Mouse (Mus musculus): ENCODE data around the gene Lrba.
A peak's percentile ranks its signal among the peaks of the same experiment; 100 is the strongest.

Lrba gene

GRCm38 (mm10) chr3:86689305-86689704, 464.8 kb downstream of the Lrba start:
- DNase-seq, result peak; percentile 52

DNA sequence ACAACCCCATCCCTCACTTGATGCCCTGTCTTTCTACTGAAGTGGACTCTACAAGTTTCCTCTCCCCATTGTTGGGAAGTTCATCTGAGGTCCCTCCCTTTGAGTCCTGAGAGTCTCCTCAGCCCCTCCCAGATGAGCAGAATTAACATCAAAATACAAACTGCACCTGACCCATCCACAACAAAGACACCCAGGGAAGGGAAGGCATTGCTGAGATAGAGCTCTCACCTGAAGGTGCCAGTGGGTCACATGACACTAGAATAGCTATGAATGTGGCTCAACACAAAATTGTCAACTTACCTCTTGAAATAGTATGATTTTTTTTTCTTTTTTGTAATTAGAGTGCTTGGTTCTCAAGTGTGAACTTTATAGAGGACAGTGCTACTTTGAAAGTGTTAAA, 468.3 kb downstream of the Lrba start:
- DNase-seq, result no peak

DNA sequence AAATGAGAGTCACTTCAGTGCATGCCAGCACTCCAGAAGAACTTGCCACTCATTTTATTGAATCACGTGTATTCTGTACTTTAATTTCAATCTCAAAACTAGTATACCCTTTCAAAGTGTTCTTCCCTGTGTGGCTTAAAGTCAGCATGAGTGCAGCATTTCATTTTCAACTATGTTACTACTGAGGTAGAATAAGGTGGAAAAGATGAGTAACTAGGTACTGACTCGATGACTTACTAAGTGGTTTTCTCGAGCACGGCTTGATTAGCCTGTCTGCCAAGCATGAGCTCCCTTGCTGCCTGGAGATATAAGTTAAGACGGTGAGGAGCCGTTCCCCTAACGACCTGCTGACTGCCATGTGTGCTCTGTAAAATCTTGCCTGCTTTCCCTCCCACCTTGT, 469.1 kb downstream of the Lrba start:
- no peak for DNase-seq

- no peak for DNase-seq
These were observed 474.5 kb downstream of the Lrba start for GRCm38 (mm10) chr3:86698947-86699346.

DNA sequence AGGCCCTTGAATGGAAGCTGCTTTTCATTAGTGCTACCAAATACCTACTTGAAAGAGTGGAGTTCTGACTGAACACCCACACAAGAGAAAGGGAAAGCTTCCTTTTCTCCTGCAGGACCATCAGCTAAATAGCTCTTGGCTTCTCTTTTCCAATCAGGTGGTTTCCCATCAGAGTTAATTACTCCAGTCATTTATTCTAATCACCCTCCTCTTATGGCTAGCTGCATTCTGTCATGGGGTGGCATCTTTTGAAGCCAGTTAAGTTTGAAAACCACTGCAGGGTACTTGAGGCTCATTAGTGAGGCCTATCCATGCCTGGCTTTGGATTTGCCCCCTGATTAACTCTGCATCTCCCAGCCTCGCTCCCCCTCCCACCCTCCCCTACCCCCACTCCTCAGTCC, 476.7 kb downstream of the Lrba start:
- DNase-seq, result peak; percentile 97

- no peak for DNase-seq
These were observed 485.0 kb downstream of the Lrba start for GRCm38 (mm10) chr3:86709472-86709871.

GRCm38 (mm10) chr3:86711530-86711929, 487.1 kb downstream of the Lrba start:
- DNase-seq, result peak; percentile 50

DNA sequence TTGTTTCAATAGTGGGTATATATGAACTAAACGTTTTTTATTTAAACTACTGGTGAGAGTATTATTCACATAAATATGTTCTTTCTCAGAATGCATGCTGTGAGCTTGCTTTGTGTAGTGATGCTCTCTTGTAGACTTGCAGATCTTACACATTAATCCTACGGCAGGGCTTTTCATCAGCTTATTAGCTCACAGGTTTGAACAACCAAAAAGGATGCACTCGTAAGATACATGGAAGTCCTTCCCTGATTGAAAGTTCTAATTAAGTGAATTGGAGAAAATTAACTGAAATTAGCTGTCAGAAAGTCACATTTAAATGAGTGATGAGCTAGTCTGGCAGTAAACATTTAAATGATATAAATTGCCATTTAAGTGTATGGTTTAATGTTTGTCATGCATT, 488.3 kb downstream of the Lrba start:
- DNase-seq, result peak; percentile 55

GRCm38 (mm10) chr3:86714446-86714845, 490.0 kb downstream of the Lrba start:
- DNase-seq, result peak; percentile 60

DNA sequence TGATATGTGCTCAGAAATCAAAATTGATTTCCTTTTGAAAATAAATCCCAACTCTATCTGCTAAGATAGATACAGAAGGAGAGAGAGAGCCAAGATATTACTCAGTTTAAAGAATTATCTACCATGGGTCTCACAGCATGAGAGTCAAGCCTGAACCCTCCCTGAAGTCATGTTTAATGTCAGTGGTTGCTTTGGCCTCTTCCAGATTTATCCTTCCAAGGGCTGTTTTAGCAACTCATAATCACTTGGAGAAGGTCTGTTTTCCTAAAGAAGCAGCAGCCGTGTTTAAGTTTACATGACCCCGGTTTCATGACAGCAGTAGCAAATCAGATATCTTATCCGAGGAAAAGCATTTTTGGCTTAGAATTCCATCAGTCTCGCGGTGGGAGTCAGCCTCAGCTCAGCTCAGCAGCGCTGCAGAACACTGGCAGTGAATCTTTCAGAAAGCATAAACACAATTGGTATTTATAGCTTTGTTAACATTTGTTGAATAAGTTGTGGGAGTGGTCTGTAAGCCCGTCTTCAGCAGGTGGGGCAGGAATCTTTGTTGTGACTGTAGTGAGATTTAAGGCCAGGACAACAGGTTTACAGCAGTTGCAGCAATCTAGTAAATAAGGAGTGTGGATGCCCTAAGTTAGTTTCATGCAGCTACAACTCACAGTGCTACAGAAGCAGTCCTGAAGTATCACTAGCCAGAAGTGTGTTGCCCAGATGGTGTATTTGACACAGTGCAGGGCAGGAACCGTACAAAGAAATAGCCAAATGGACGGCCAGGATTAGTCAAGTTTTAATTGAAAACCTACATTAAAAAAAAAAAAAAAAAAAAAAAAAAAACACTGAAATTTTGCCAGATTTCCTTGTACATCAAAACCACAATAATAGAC, 499.2 kb downstream of the Lrba start:
- DNase-seq, result no peak

- peak; percentile 15 for DNase-seq
These were observed 500.6 kb downstream of the Lrba start for GRCm38 (mm10) chr3:86725113-86725512.

- no peak for DNase-seq
These were observed 514.4 kb downstream of the Lrba start for GRCm38 (mm10) chr3:86738831-86739230.

DNA sequence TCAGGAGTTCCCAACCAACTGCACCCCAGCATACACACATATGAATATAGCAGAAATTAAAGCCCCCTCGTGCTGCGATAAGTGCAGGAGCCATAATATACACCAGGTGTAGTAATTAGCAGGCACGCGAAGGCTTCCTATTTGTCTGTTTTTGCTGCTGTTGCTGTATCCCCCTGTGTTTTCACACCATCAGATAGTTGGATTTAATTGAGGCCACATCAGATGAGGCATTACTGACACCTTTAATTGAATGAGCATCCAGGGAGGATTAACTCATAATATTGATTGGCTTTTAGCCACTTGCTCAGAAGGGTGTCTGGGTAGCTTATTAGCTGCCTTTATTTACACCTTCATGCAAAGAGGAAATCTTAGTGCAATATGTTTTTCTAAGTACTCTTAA, 515.3 kb downstream of the Lrba start:
- peak; percentile 44 for DNase-seq

GRCm38 (mm10) chr3:86745348-86745747, 520.9 kb downstream of the Lrba start:
- DNase-seq, result no peak

DNA sequence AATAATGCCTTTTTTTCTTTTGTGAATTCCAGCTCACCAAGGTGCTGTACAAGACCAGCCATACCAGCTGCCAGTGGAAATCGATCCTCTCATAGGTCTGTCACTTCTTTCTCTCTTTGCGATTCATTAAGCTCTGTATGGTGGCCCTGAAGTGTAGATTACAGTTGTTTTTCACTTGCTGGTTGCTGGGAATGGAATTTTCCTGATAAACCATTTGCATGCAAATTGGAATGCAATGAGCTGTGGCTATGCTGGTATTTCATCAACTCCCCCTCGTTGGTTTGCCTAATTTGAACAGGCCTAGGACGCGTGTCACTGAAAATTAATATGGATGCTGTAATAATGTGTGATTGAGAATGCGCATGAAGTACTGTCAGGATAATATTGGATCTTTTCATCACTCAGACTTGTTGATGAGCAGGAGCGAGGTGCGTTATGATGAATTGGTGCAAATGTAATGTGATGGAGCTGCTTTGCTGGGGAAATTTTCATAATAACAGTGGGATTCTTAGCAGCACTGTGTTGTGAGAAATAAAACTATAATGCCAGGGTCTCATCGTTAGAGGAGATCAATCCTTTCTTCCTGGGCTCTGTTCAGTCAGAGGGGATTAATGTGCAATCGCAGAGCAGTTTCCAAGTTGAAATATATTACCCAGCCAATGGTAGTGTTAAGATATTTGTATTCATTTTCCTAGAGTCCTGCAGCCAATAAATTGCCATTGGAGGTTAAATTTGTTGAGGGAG, 521.5 kb downstream of the Lrba start:
- peak; percentile 59 for DNase-seq

DNA sequence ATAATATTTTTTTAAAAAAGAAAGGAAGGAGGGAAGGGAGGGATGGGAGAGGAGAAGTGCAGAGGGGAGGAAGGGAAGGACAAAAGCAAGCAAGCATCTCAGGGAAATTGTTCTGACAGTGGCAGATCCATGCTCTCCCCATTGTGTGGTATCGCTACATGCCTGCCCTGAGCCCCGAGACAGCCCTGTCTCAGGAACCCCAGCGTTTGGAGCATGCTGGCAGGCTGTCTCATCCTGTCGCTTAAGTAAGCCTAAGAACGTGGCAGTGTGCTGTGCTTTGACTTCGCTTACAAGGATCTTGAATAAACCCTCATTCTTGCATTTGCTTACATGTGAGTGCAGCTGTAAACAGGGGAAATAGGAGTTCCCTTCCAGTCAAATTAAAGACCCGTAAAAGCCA, 526.2 kb downstream of the Lrba start:
- DNase-seq, result peak; percentile 71

DNA sequence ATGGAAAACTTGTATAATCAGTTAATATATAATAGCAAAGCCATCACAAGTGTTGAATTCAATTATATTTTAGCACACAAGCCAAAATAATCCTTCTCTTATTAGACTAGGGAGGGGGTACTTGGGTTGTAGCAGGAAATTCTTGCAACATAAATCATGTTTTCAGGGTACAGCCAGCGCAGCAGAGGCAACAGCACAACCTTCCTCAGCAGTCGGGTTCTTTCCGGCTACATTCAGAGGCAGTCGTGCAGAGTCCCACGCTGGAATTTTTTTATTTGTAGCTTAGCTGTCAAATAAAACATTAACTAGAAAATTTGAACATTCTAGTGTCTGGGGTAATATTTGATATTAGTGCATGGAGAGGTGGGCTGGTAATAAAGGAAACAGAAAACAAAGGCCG, 529.7 kb downstream of the Lrba start:
- no peak for DNase-seq

GRCm38 (mm10) chr3:86754595-86755557, 530.4 kb downstream of the Lrba start:
- peak; percentile 50 for DNase-seq

DNA sequence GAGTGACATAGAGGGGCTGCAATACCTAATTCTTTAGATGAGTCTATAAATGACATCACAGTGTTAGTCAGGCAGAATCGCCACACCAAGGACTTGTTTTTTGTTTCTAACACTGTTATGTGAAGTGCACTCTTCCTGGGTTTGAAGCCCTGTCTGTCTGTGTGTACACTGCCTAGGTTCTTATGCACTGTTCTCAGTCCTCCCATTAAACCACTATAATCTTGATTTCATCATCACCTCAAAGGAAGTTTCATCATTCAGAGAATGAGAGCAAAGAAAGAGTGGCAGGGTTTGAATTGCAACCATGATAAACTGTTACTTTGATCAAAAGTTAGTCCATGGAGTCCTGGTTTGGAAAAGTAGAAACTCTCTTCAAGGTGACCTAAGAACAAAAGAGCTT, 532.1 kb downstream of the Lrba start:
- DNase-seq, result peak; percentile 15

DNA sequence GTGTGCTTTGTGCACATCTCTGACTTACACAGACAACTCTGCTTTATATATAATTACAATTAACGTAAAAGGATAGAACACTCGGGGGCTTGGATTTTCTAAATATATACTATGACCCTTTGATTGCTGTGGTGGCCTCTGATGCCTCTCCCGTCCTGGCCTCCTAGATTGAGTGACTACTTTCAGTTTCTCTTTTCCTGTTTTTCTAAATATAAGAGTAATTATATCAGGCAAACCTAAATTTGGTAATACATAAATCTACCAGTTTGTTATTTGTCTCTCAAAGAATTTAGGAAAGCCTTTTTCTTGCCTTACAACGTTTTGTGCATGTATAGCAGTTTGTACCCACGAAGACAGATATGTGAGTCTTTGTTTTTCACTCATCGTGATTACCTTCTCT, 534.2 kb downstream of the Lrba start:
- peak; percentile 51 for DNase-seq

DNA sequence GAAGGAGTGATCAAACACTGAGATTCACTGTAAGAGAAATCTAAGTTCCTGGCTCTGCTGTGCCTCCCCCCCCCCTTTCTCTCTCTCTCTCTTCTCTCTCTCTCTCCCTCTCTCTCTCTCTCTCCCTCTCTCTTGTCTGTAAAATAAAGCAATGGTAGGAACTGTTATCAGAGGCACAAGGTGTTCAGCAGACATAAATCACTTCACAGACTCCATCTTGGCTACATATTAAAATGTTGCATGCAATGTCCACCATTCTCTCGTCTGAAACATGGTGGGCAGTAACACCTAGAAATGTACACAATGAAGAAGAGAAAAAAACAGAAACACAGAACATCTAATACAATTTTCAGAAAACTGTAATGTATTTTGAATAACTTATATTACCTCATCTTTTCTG, 534.9 kb downstream of the Lrba start:
- DNase-seq, result peak; percentile 55

GRCm38 (mm10) chr3:86759834-86760233, 535.4 kb downstream of the Lrba start:
- peak; percentile 62 for DNase-seq

DNA sequence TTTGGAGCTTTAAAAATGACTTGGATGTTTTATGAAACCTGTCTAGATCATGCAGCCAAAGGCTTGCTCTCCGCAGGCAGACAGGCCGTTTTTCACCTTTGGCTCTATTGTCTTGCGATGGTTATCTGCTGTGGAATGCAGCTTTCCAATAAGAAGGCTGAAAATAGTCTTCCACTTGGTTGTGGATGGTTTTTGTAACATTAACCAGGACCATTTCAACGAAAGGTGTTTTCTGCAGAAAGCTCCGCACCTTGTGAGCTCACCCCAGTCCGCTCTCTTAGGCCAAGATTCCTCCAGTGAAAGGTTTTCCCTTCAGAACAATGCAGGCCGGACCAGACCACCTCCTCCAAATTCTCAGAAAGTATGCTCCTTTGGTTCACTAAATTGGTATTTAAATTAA, 536.0 kb downstream of the Lrba start:
- DNase-seq, result peak; percentile 40

All from retina, postnatal 1 day (tissue).